Mouse (Mus musculus): ENCODE results near the gene Bsph1.
A peak's percentile ranks its signal among the peaks of the same experiment; 100 is the strongest.
"Not testable (repeated sequence)": the region's sequence is repeated elsewhere in the genome, so short reads cannot be mapped to it uniquely, and the experiment has no call there.

Bsph1 gene

GRCm38 (mm10) chr7:13450541-13450940 lies at the start of gene Bsph1:
Gene Bsph1, plus strand, starts transcription at chr7:13450841.
- DNase-seq: not testable (repeated sequence)

- peak; percentile 2 for DNase-seq
Observed at GRCm38 (mm10) chr7:13511539-13511938, 60.9 kb downstream of the Bsph1 start.

Measured in layer of hippocampus, adult 9-11 months (tissue).